Mouse (Mus musculus) C2C12 (cell line): ENCODE results near the gene Fam53b. TPM values are rescaled to one million over a fixed set of nuclear protein-coding genes. Genes with fewer than 3 reads are reported as not detected.

Source experiments
- H3K27me3 ChIP-seq: one replicate; pipeline ENCODE4 v1.6.1; 2011; ENCODE audit not compliant: control insufficient read depth, insufficient read depth, insufficient read length
- H3K36me3 ChIP-seq: one replicate; pipeline ENCODE4 v1.6.1; 2011; ENCODE audit not compliant: control insufficient read depth, insufficient read depth
- H3K4me3 ChIP-seq: one replicate; pipeline ENCODE4 v1.5.1; 2011; ENCODE audit warnings: mild to moderate bottlenecking, control low read depth; ENCODE audit not compliant: poor library complexity, insufficient read depth, severe bottlenecking
- H3K79me2 ChIP-seq: one replicate; pipeline ENCODE4 v1.6.1; 2011; ENCODE audit not compliant: control insufficient read depth, insufficient read depth
- H3K79me3 ChIP-seq: one replicate; pipeline ENCODE4 v1.6.1; 2011; ENCODE audit warnings: low read depth, control low read depth
- H3ac ChIP-seq: one replicate; pipeline ENCODE3; 2011; ENCODE audit warnings: low read depth; ENCODE audit not compliant: control insufficient read depth, insufficient read length
- CEBPB ChIP-seq: IDR thresholded peaks from one replicate; pipeline ENCODE4 v1.6.1; 2011; ENCODE audit warnings: low read depth, mild to moderate bottlenecking, control low read depth, moderate library complexity
- CTCF ChIP-seq: IDR thresholded peaks from one replicate; pipeline ENCODE4 v1.5.1; 2011; ENCODE audit not compliant: control insufficient read depth, insufficient read depth, insufficient read length
- FOSL1 ChIP-seq: IDR thresholded peaks from one replicate; pipeline ENCODE4 v1.8.0; 2011; ENCODE audit warnings: mild to moderate bottlenecking, low read length; ENCODE audit not compliant: poor library complexity, insufficient read depth, severe bottlenecking
- MAX ChIP-seq: IDR thresholded peaks from one replicate; pipeline ENCODE4 v1.6.1; 2011; ENCODE audit warnings: mild to moderate bottlenecking, control low read depth
- MYOD1 ChIP-seq: IDR thresholded peaks from one replicate; pipeline ENCODE4 v1.6.1; 2011; ENCODE audit warnings: low read depth; ENCODE audit not compliant: control insufficient read depth, insufficient read length
- MYOG ChIP-seq: IDR thresholded peaks from one replicate; pipeline ENCODE4 v1.6.1; 2011; ENCODE audit not compliant: control insufficient read depth, insufficient read length; ENCODE audit errors: extremely low read depth
- USF1 ChIP-seq: IDR thresholded peaks from one replicate; pipeline ENCODE4 v1.6.1; 2011; ENCODE audit warnings: low read depth, mild to moderate bottlenecking, control low read depth, moderate library complexity
- polyA plus RNA-seq: library from polyadenylated mRNA; unstranded; fragments of >200 nt; fragmentation: generic; extraction: Trizol; gene quantifications from one replicate; pipeline ENCODE4 v1.2.1, GENCODE M21; 2012; ENCODE audit warnings: missing spikeins

The Fam53b gene
- polyA plus RNA-seq, 1 experiment: 3.2 TPM

GRCm38 (mm10) chr7:132808841-132809682 lies 4.6 kb downstream of the Fam53b start:
- H3ac ChIP-seq: no peak overlapping the region
- no peaks in the 10 kb centered on the region for H3K27me3 ChIP-seq
- no peaks in the 10 kb centered on the region for H3K79me3 ChIP-seq
- H3K4me3 ChIP-seq: no peak overlapping the region
- no peaks in the 10 kb centered on the region for H3K79me2 ChIP-seq
- no peaks in the 10 kb centered on the region for H3K36me3 ChIP-seq
- TF ChIP-seq USF1 (no peak), FOSL1 (no peak), MAX (no peak), CEBPB (no peak), MYOD1 (no peak), CTCF (no peak), MYOG (no peak)

GRCm38 (mm10) chr7:132808051-132808796 lies 5.5 kb downstream of the Fam53b start:
- H3K27me3 ChIP-seq: no peaks in the 10 kb centered on the region
- no peak overlapping the region for H3K4me3 ChIP-seq
- H3K36me3 ChIP-seq: no peaks in the 10 kb centered on the region
- H3ac ChIP-seq: no peak overlapping the region
- no peak for TF ChIP-seq USF1
- H3K79me3 ChIP-seq: no peaks in the 10 kb centered on the region
- H3K79me2 ChIP-seq: no peaks in the 10 kb centered on the region

GRCm38 (mm10) chr7:132806926-132807857 lies 6.5 kb downstream of the Fam53b start:
- H3K4me3 ChIP-seq: no peak overlapping the region
- H3K27me3 ChIP-seq: no peaks in the 10 kb centered on the region
- no peaks in the 10 kb centered on the region for H3K36me3 ChIP-seq
- no peaks in the 10 kb centered on the region for H3K79me2 ChIP-seq
- no peaks in the 10 kb centered on the region for H3K79me3 ChIP-seq
- H3ac ChIP-seq: no peak overlapping the region
- TF ChIP-seq USF1 (no peak), MAX (no peak), MYOD1 (no peak), FOSL1 (no peak), CTCF (no peak), CEBPB (no peak), MYOG (no peak)

- H3K79me3 ChIP-seq: no peaks in the 10 kb centered on the region
- H3K4me3 ChIP-seq: no peak overlapping the region
- no peak overlapping the region for H3ac ChIP-seq
- H3K27me3 ChIP-seq: no peaks in the 10 kb centered on the region
- no peaks in the 10 kb centered on the region for H3K79me2 ChIP-seq
- H3K36me3 ChIP-seq: no peaks in the 10 kb centered on the region
- TF ChIP-seq USF1 (no peak), FOSL1 (no peak), CTCF (no peak), MYOG (no peak), MYOD1 (no peak)
These were observed 7.4 kb downstream of the Fam53b start for GRCm38 (mm10) chr7:132806286-132806685.

- Histone ChIP-seq H3K79me2 (no peaks in the 10 kb centered on the region), H3K36me3 (no peaks in the 10 kb centered on the region), H3ac (no peak overlapping the region), H3K27me3 (no peaks in the 10 kb centered on the region), H3K79me3 (no peaks in the 10 kb centered on the region), H3K4me3 (no peak overlapping the region)
- no peak for TF ChIP-seq USF1
- no peak for TF ChIP-seq MYOD1
- TF ChIP-seq MYOG: no peak
- no peak for TF ChIP-seq CTCF
- TF ChIP-seq FOSL1: no peak
- no peak for TF ChIP-seq MAX
- TF ChIP-seq CEBPB: no peak
These were observed 8.7 kb downstream of the Fam53b start for GRCm38 (mm10) chr7:132804951-132805350.
